Mouse (Mus musculus) leukemia stem cell, adult 10-12 weeks (primary cell): ENCODE results near the gene Smarcd3. TPM values are rescaled to one million over a fixed set of nuclear protein-coding genes. Genes with fewer than 3 reads are reported as not detected.

ENCODE experiments used
- polyA plus RNA-seq: library from polyadenylated mRNA; stranded (reverse); fragments of >175 nt; gene quantifications from 2 replicates; pipeline ENCODE4 v1.2.3, GENCODE M21; 2012; ENCODE audit warnings: low replicate concordance

Gene Smarcd3
- polyA plus RNA-seq, result 0.10 and 0.56 TPM in 2 replicates

DNA sequence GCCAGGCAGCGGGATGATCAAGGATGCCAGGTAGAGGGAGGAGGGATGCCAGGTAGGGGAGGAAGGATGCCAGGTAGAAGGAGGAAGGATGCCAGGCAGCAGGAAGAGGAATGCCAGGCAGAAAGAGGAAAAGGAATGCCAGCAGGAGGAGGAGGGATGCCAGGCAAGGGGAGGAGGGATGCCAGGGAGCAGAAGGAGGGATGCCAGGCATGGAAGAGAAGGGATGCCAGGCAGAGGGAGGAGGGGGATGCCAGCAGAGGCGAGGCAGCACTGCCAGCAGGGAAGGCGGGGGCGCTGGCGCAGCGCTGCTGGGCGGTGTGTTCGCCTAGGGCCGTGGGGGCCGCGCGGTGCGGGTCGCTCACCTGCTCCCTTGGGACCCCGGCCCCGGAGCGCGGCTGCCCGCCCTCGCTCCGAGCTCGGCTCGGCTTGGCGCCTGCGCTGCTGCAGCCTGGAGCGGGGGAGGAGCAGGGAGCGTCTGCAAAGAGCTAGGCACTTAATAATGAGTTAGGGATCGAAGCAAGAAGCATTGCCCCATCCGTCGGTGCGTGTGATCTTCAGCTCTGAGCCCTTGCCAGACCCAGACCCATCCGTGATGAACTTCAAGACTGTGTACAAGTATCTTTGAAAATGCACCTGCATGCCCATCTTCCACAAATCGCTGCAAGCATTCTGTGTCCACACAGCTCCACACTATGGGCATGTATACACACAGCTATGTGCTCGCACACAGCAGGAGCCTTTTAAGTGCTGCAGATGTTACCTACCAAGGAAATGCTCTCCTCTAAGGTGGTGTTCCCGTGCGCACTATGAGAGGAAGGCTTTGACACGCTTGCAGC lies at the start of gene Smarcd3:
TSS of gene Smarcd3 (minus strand) at position 426 of the 836 bp plus-strand sequence.

DNA sequence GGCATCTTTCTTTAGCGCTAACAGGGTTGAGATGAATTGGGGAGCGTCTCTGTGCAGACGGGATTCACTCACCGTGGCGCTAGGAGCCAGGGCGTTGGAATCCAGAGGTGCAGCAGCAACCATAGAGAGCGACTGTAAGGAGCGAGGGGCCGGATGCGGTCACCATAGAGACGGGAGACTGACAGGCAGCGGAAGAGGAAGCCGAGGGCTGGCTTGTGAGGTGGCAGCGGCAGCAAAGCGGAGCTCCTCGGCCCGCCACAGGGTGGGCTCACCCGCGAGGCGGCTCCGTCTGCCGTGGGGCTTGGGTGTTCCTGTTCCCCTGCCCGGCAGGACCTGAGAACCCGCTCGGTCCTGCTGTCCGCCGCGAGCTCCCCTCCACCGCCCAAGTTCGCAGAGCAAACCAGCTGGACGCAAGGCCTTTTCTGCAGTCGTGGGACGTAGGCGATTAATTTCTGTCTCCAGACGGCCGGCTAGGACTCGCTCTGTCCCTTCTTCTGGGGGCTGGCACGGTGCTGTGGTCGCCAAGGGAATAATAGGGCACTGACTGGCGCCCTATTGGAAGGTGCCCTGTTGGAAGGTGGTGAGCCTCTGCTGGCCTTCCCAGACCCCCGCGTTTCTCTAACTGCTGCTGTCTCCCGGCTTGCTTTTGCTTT lies 37.5 kb downstream of the Smarcd3 start, which contains the start of gene Chpf2:
TSS of gene Chpf2 (plus strand) at position 195 of the 653 bp plus-strand sequence.

DNA sequence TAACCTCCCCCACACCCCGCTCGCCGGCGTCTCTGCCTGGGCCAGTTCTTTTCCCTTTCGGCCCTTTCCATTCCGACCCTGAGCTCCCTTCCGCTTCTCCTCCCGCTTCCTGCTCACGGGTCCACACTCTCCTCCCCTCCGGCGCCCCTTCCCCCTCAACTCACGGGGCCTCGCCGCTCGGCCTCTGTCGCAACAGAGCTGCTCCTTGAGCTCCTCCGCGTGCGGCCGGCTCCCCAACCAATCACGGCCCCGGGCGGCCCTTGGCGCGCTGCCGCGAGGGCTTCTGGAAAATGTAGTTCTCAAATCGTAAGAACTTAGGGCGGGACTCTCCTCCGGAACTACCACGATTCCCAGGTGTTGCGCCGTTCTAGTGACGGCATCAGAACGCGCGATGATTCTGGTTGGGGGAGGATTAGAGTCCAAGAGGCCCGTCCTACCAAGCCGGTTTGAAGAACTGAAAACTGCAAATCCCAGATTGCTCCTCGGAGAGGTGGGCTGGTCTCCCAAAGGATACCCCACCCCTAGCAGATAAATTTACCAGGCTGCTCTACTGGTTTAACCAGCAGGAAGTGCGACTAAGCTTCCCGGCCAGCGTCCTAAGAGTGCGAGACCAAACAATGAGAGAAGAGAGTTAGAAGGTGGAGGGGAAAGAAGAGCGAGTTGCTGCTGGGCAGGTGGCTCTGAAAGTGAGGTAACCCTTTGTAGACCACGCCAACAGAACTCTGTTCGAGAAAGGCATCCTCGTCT lies 46.9 kb downstream of the Smarcd3 start, which contains the start of gene Abcf2:
TSS of gene Abcf2 (minus strand) at position 285 of the 747 bp plus-strand sequence.

DNA sequence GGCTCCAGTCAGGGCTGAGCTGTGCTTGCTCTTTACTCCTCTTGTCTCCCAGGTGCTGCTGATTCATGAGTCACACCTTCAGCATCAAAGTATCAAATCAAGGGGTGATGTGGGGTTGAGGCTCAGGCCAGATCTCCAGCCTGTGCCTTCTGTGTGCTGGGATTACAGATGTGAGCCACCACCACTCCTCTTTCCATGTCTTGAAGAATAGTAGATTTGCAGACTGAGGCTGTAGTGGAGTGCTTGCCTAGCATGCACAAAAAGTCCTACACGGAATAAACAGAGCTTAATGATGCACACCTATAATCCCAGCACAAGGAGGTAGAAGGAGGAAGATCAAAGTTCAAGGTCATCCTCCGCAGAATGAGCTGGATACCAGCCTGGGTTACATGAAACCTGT lies 67.5 kb downstream of the Smarcd3 start, which contains the start of gene 4931409K22Rik:
TSS of gene 4931409K22Rik (minus strand) at position 101 of the 400 bp plus-strand sequence.

Other genes starting within 250 kb of the Smarcd3 start
- gene Atg9b, start 232.3 kb downstream of the Smarcd3 start, polyA plus RNA-seq, result 2.9 and 4.9 TPM in 2 replicates
- 26.8 and 82.6 TPM in 2 replicates for gene Abcb8, start 230.7 kb downstream of the Smarcd3 start, polyA plus RNA-seq
- gene Asic3, start 211.0 kb downstream of the Smarcd3 start, polyA plus RNA-seq, result not detected in 2 replicates
- 13.9 and 16.8 TPM in 2 replicates for gene Cdk5, start 200.9 kb downstream of the Smarcd3 start, polyA plus RNA-seq
- 34.2 and 35.8 TPM in 2 replicates for gene Slc4a2, start 200.6 kb downstream of the Smarcd3 start, polyA plus RNA-seq
- gene Fastk, start 179.1 kb downstream of the Smarcd3 start, polyA plus RNA-seq, result 240 and 410 TPM in 2 replicates
- 28.8 and 48.7 TPM in 2 replicates for gene Tmub1, start 176.6 kb downstream of the Smarcd3 start, polyA plus RNA-seq
- gene Agap3, start 172.2 kb downstream of the Smarcd3 start, polyA plus RNA-seq, result 245 and 322 TPM in 2 replicates
- gene Gbx1, start 97.2 kb downstream of the Smarcd3 start, polyA plus RNA-seq, result not detected in 2 replicates
- not detected in 2 replicates for gene Asb10, start 83.4 kb downstream of the Smarcd3 start, polyA plus RNA-seq
- not detected in 2 replicates for gene 4931409K22Rik, start 67.6 kb downstream of the Smarcd3 start, polyA plus RNA-seq
- gene Abcf2, start 46.9 kb downstream of the Smarcd3 start, polyA plus RNA-seq, result 53.5 and 152 TPM in 2 replicates
- gene Chpf2, start 37.7 kb downstream of the Smarcd3 start, polyA plus RNA-seq, result 95.3 and 106 TPM in 2 replicates
- gene Nub1, start 61.1 kb upstream of the Smarcd3 start, polyA plus RNA-seq, result 12.0 and 32.4 TPM in 2 replicates
- 0.15 and 0.64 TPM in 2 replicates for gene Wdr86, start 106.3 kb upstream of the Smarcd3 start, polyA plus RNA-seq
- not detected in 2 replicates for gene Crygn, start 133.6 kb upstream of the Smarcd3 start, polyA plus RNA-seq
- gene Rheb, start 218.2 kb upstream of the Smarcd3 start, polyA plus RNA-seq, result 14.7 and 15.6 TPM in 2 replicates